Mouse (Mus musculus) CH12.LX (cell line): Measurements from ENCODE around the gene Uchl5. TPM values are rescaled to one million over a fixed set of nuclear protein-coding genes. Genes with fewer than 3 reads are reported as not detected.

Source experiments
- DNase-seq: peaks from one replicate; pipeline ENCODE4 v3.0.0-alpha.2; 2013; ENCODE audit errors: extremely low read depth
- H3K27ac ChIP-seq: 2 replicates; pipeline ENCODE4 v1.5.1; 2012; ENCODE audit warnings: low read depth, mild to moderate bottlenecking, control low read depth, moderate library complexity; ENCODE audit not compliant: insufficient read depth
- H3K27me3 ChIP-seq: replicated peaks from 2 replicates; pipeline ENCODE3; 2012; ENCODE audit warnings: inconsistent platforms
- H3K36me3 ChIP-seq, 2 experiments: replicated peaks in 1 of 2; 2 replicates each; pipeline versions ENCODE3 to v1.6.1; 2012; ENCODE audit warnings: inconsistent platforms in 1 of 2, low read length in 1 of 2, mild to moderate bottlenecking in 1 of 2, mixed read lengths in 1 of 2, moderate library complexity in 1 of 2; ENCODE audit not compliant: control insufficient read depth in 1 of 2, insufficient read depth in 1 of 2
- H3K4me1 ChIP-seq, 2 experiments: 2 replicates each; pipeline ENCODE4 v1.6.1; 2012; ENCODE audit warnings: inconsistent platforms in 1 of 2, moderate library complexity in 1 of 2; ENCODE audit not compliant: insufficient read depth in 2 of 2, control insufficient read depth in 1 of 2
- H3K4me2 ChIP-seq: 2 replicates; pipeline ENCODE4 v1.6.1; 2012; ENCODE audit warnings: low read depth, mild to moderate bottlenecking, control low read depth; ENCODE audit not compliant: poor library complexity, insufficient read depth, severe bottlenecking
- H3K4me3 ChIP-seq, 3 experiments: fragments of 150-350 bp in 1 of 3; sonication (generic) in 1 of 3; replicated peaks in 1 of 3; 2 replicates each; pipeline versions ENCODE3 to v1.5.1; 2011 to 2012; ENCODE audit warnings: low read depth in 2 of 3, low read length in 2 of 3, mild to moderate bottlenecking in 2 of 3, moderate library complexity in 2 of 3, control low read depth in 1 of 3, improper control_type of control experiment in 1 of 3, inconsistent platforms in 1 of 3, mixed read lengths in 1 of 3; ENCODE audit not compliant: poor library complexity in 1 of 3
- H3K79me2 ChIP-seq: replicated peaks from 2 replicates; pipeline ENCODE4 v1.6.1; 2012; ENCODE audit warnings: mild to moderate bottlenecking, moderate library complexity; ENCODE audit not compliant: control insufficient read depth, poor library complexity, insufficient read depth, severe bottlenecking; ENCODE audit errors: extremely low read depth
- H3K9ac ChIP-seq: 2 replicates; pipeline ENCODE4 v1.6.1; 2012; ENCODE audit warnings: low read depth, mild to moderate bottlenecking, control low read depth, moderate library complexity; ENCODE audit not compliant: insufficient read depth
- H3K9me3 ChIP-seq: replicated peaks from 2 replicates; pipeline ENCODE3; 2012; ENCODE audit warnings: low read length, inconsistent platforms, mixed read lengths
- BHLHE40 ChIP-seq: IDR thresholded peaks from 2 replicates; pipeline ENCODE4 v1.6.1; 2011; ENCODE audit warnings: mild to moderate bottlenecking, low read depth, low read length, improper control_type of control experiment
- CHD1 ChIP-seq: IDR thresholded peaks from 2 replicates; pipeline ENCODE4 v1.6.1; 2012; ENCODE audit warnings: low read depth, low read length, improper control_type of control experiment, inconsistent platforms
- CTCF ChIP-seq, 2 experiments: IDR thresholded peaks in 1 of 2; conservative IDR thresholded peaks in 1 of 2; 2 replicates each; pipeline ENCODE4 v1.5.1; 2011 to 2012; ENCODE audit warnings: low read depth in 2 of 2, low read length in 2 of 2, improper control_type of control experiment in 1 of 2, inconsistent platforms in 1 of 2, mild to moderate bottlenecking in 1 of 2, moderate library complexity in 1 of 2
- E2F4 ChIP-seq: IDR thresholded peaks from 2 replicates; pipeline ENCODE4 v1.6.1; 2011; ENCODE audit warnings: low read depth, low read length, improper control_type of control experiment; ENCODE audit not compliant: insufficient replicate concordance
- EP300 ChIP-seq: IDR thresholded peaks from 2 replicates; pipeline ENCODE4 v1.6.1; 2011; ENCODE audit warnings: low read length, improper control_type of control experiment
- ETS1 ChIP-seq: conservative IDR thresholded peaks from 2 replicates; pipeline ENCODE4 v1.6.1; 2012; ENCODE audit warnings: low read depth, mild to moderate bottlenecking, inconsistent platforms, low read length, improper control_type of control experiment, moderate library complexity
- HCFC1 ChIP-seq: IDR thresholded peaks from 2 replicates; pipeline ENCODE4 v1.6.1; 2012; ENCODE audit warnings: low read depth, mild to moderate bottlenecking, inconsistent platforms, low read length, improper control_type of control experiment
- JUN ChIP-seq: IDR thresholded peaks from 2 replicates; pipeline ENCODE4 v1.6.1; 2011; ENCODE audit warnings: low read depth, mild to moderate bottlenecking, low read length, improper control_type of control experiment, moderate library complexity; ENCODE audit not compliant: insufficient read depth
- KAT2A ChIP-seq: IDR thresholded peaks from 2 replicates; pipeline ENCODE4 v1.6.1; 2012; ENCODE audit warnings: low read length, improper control_type of control experiment, inconsistent platforms; ENCODE audit not compliant: insufficient replicate concordance
- MEF2A ChIP-seq: IDR thresholded peaks from 2 replicates; pipeline ENCODE4 v1.6.1; 2014; ENCODE audit warnings: low read depth, mild to moderate bottlenecking, inconsistent platforms, low read length, improper control_type of control experiment, borderline replicate concordance
- MXI1 ChIP-seq: IDR thresholded peaks from 2 replicates; pipeline ENCODE4 v1.6.1; 2011; ENCODE audit warnings: mild to moderate bottlenecking, low read depth, low read length, improper control_type of control experiment
- NELFE ChIP-seq: IDR thresholded peaks from 2 replicates; pipeline ENCODE4 v1.6.1; 2011; ENCODE audit warnings: low read depth, low read length, improper control_type of control experiment
- POLR2A ChIP-seq: IDR thresholded peaks from 2 replicates; pipeline ENCODE4 v1.6.1; 2011; ENCODE audit warnings: low read depth, mild to moderate bottlenecking, improper control_type of control experiment, low read length
- RAD21 ChIP-seq: IDR thresholded peaks from 2 replicates; pipeline ENCODE4 v1.6.1; 2011; ENCODE audit warnings: low read depth, mild to moderate bottlenecking, low read length, improper control_type of control experiment, moderate library complexity
- SIN3A ChIP-seq: IDR thresholded peaks from 2 replicates; pipeline ENCODE4 v1.6.1; 2012; ENCODE audit warnings: low read length, improper control_type of control experiment, inconsistent platforms
- TCF12 ChIP-seq: IDR thresholded peaks from 2 replicates; pipeline ENCODE4 v1.6.1; 2014; ENCODE audit warnings: low read depth, mild to moderate bottlenecking, inconsistent platforms, low read length, improper control_type of control experiment
- USF2 ChIP-seq: conservative IDR thresholded peaks from 2 replicates; pipeline ENCODE4 v1.6.1; 2011; ENCODE audit warnings: low read depth, low read length, improper control_type of control experiment
- ZC3H11A ChIP-seq: IDR thresholded peaks from 2 replicates; pipeline ENCODE4 v1.6.1; 2012; ENCODE audit warnings: low read depth, mild to moderate bottlenecking, inconsistent platforms, low read length, improper control_type of control experiment
- ZNF384 ChIP-seq: IDR thresholded peaks from 2 replicates; pipeline ENCODE4 v1.6.1; 2012; ENCODE audit warnings: low read depth, low read length, improper control_type of control experiment, inconsistent platforms
- dilution Hi-C: fragments of 300-500 bp; cut with MboI; formaldehyde crosslinking; loops from 2 replicates; pipeline ENCODE4 v1.14.3; 2020; ENCODE audit warnings: low sequenced_read_pairs; ENCODE audit not compliant: extremely low pct_unique_long_range_greater_than_20kb, extremely low pct_ligation_motif_present
- in situ Hi-C: fragments of 300-500 bp; cut with MboI; formaldehyde crosslinking; loops from 3 replicates; pipeline ENCODE4 v1.14.3; 2019; ENCODE audit warnings: low sequenced_read_pairs, low pct_ligation_motif_present, low pct_unique_long_range_greater_than_20kb, mixed read lengths
- polyA plus RNA-seq: library from polyadenylated mRNA; unstranded; fragments of >175 nt; gene quantifications from 2 replicates; pipeline ENCODE4 v1.2.1, GENCODE M21; 2012; ENCODE audit warnings: low read depth; ENCODE audit not compliant: insufficient read length
- total RNA-seq, 2 experiments: library from RNA; depleted of rRNA; stranded (reverse); fragments of 300-350 nt in 1 of 2; fragments of >200 nt in 1 of 2; gene quantifications; 2 replicates each; pipeline ENCODE4 v1.2.3; 2012 to 2014

Uchl5 gene
- total and polyA plus RNA-seq, 3 experiments: 46.4 to 111 (median 54.3) TPM

DNA sequence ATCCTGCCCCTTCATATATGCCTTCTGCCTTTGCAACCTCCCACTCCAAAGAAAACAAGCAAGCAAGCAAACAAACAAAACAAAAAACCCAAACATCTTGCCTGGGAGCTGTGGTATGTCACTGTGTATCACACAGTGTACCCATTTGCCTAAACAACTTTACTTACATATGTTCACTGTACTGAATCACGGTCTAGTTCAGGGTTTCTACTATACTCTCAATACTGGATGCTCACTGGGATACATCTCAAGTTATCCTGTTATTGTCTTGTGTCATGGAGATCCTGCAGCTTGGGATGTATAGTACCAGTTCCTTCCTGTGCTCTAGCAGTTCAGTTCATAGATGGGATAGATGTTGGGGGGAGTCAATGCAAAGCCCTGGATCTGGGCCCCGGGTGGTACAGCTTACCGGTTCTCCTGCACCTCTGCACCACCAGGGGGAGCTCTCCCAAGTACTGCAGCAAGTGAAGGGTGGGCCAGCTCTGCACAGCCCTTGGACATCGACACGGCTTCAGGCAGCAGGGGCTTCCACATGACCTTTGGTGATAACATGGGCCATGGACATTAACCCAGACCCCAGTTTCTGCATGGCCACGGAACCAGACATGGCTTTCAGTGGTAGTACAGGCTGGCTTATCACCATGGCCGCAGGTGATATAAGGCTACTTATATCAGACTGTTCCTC, 36.7 kb downstream of the Uchl5 start (continued):
- TF ChIP-seq ZC3H11A: no peak
- no peak for TF ChIP-seq E2F4
- TF ChIP-seq CTCF (conservative IDR thresholded peaks at IDR 0.05 in 1 of 2, IDR thresholded peaks at IDR 0.05 in 1 of 2; ENCODE audit: low read depth in 2 of 2, low read length in 2 of 2): peak; percentile 77 to 78
- TF ChIP-seq KAT2A: no peak
- TF ChIP-seq JUN: no peak
- no peak for TF ChIP-seq HCFC1
- TF ChIP-seq EP300: no peak
- no peak for TF ChIP-seq USF2

DNA sequence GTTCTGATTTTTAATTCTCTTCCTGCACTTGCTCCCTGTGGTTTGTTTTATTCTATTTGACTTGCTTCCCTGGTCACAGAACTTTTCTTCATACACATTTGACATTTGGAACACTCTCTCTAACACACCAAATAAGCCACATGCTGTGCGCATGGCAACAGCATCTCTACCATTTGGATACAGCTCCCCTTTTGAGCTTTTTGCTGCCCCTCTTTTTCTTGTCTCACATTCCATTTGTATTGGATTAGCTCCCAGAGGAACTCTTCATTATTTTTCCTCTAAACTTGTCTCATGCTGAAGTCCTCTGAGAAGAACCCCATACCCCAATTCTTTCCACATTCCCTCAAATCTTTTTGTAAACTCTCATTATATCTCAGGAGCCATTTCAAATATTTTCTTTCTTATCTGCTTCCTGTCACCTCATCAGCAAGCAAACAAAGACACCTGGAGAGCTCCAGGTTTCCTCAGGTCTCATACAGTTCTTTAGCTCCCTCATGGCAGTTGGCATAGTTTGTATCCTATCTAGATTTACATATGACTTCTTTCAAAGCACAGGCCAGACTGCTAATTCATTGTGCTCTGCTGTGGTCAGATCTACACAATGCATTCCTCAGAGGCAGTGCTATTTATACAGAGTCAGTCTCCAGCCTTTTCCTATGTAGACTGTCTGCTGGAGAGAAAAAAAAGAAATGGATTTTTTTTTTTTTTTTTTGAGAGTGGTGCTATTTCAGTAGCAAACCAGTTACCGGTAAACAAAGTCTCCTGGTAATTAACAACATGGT, 43.2 kb downstream of the Uchl5 start:
- Histone ChIP-seq H3K27ac (no peak overlapping the region), H3K79me2 (no peaks in the 10 kb centered on the region), H3K36me3 (peaks cover 0 to 8% of the 10 kb centered on the region in 2 experiments), H3K4me3 (no peak overlapping the region), H3K27me3 (no peaks in the 10 kb centered on the region), H3K4me1 (peaks cover 0 to 3% of the 10 kb centered on the region in 2 experiments; a peak in 1 of 4 replicates), H3K9me3 (no peaks in the 10 kb centered on the region), H3K9ac (no peak overlapping the region), H3K4me2 (no peak overlapping the region)
- DNase-seq: no peak
- no peak for TF ChIP-seq POLR2A
- no peak for TF ChIP-seq HCFC1
- no peak for TF ChIP-seq ZNF384
- no peak for TF ChIP-seq SIN3A
- TF ChIP-seq MEF2A: no peak
- TF ChIP-seq MXI1: no peak
- TF ChIP-seq TCF12: no peak
- no peak for TF ChIP-seq NELFE
- no peak for TF ChIP-seq CHD1
- TF ChIP-seq RAD21: no peak
- no peak for TF ChIP-seq BHLHE40
- TF ChIP-seq ETS1: no peak
- dilution Hi-C loops (no loop called here), in situ Hi-C loops (no loop called here)
